Mouse (Mus musculus) activated CD4-positive, CD25-positive, alpha-beta regulatory T cell, adult 4 months (primary cell): ENCODE results near the gene Kcnab1. TPM values are rescaled to one million over a fixed set of nuclear protein-coding genes. Genes with fewer than 3 reads are reported as not detected.
"Not testable (repeated sequence)": the region's sequence is repeated elsewhere in the genome, so short reads cannot be mapped to it uniquely, and the experiment has no call there.

Experiments used
- ATAC-seq: one replicate; pipeline ENCODE4 v1.8.0; 2017
- polyA plus RNA-seq, 2 experiments: library from polyadenylated mRNA; unstranded; fragments of 100-300 nt; shearing (Covaris generic); gene quantifications; one replicate each; pipeline ENCODE4 v1.2.1; 2017

Gene Kcnab1
- polyA plus RNA-seq, 2 experiments from 2014 or later, result 0.70 to 0.95 TPM

- ATAC-seq, result no peak
Observed at GRCm38 (mm10) chr3:65372552-65372951, 263.4 kb downstream of the Kcnab1 start.

GRCm38 (mm10) chr3:65373594-65374182 is 264.5 kb downstream of the Kcnab1 start:
- no peak for ATAC-seq

GRCm38 (mm10) chr3:65374729-65375128 is 265.5 kb downstream of the Kcnab1 start:
- no peak for ATAC-seq

GRCm38 (mm10) chr3:65378724-65379123 is 269.5 kb downstream of the Kcnab1 start:
- ATAC-seq, result no peak

- ATAC-seq, result peak; percentile 67
Observed at GRCm38 (mm10) chr3:65379884-65380539, 270.8 kb downstream of the Kcnab1 start.

GRCm38 (mm10) chr3:65381094-65381493 is 271.9 kb downstream of the Kcnab1 start:
- no peak for ATAC-seq

- ATAC-seq, result no peak
Observed at GRCm38 (mm10) chr3:65384431-65384830, 275.2 kb downstream of the Kcnab1 start.

GRCm38 (mm10) chr3:65385771-65386170 is 276.6 kb downstream of the Kcnab1 start:
- ATAC-seq, result no peak

- ATAC-seq, result no peak
Observed at GRCm38 (mm10) chr3:65391222-65391783, 282.1 kb downstream of the Kcnab1 start.

GRCm38 (mm10) chr3:65391784-65392420 is 282.7 kb downstream of the Kcnab1 start:
- ATAC-seq, result peak; percentile 33

- peak; percentile 100 for ATAC-seq
Observed at GRCm38 (mm10) chr3:65392421-65392817, 283.2 kb downstream of the Kcnab1 start, which contains the start of gene Ssr3. Gene Ssr3, minus strand, starts transcription at chr3:65392623.

- ATAC-seq, result not testable (repeated sequence)
Observed at GRCm38 (mm10) chr3:65395111-65395510, 285.9 kb downstream of the Kcnab1 start.

- no peak for ATAC-seq
Observed at GRCm38 (mm10) chr3:65396835-65397504, 287.8 kb downstream of the Kcnab1 start.

GRCm38 (mm10) chr3:65397566-65397965 is 288.4 kb downstream of the Kcnab1 start:
- ATAC-seq, result no peak

- ATAC-seq, result no peak
Observed at GRCm38 (mm10) chr3:65405781-65406180, 296.6 kb downstream of the Kcnab1 start.

- ATAC-seq, result no peak
Observed at GRCm38 (mm10) chr3:65407891-65408290, 298.7 kb downstream of the Kcnab1 start.

GRCm38 (mm10) chr3:65416571-65416970 is 307.4 kb downstream of the Kcnab1 start:
- ATAC-seq, result no peak

GRCm38 (mm10) chr3:65417913-65418594 is 308.9 kb downstream of the Kcnab1 start:
- ATAC-seq, result no peak

GRCm38 (mm10) chr3:65419706-65420105 is 310.5 kb downstream of the Kcnab1 start:
- no peak for ATAC-seq
